Mouse (Mus musculus): Measurements from ENCODE around the gene Smad1. TPM values are rescaled to one million over a fixed set of nuclear protein-coding genes. Genes with fewer than 3 reads are reported as not detected.
A peak's percentile ranks its signal among the peaks of the same experiment; 100 is the strongest.

The Smad1 gene
- total and polyA plus RNA-seq, 2 experiments from 2014 or later = 49.1 to 77.2 TPM

DNA sequence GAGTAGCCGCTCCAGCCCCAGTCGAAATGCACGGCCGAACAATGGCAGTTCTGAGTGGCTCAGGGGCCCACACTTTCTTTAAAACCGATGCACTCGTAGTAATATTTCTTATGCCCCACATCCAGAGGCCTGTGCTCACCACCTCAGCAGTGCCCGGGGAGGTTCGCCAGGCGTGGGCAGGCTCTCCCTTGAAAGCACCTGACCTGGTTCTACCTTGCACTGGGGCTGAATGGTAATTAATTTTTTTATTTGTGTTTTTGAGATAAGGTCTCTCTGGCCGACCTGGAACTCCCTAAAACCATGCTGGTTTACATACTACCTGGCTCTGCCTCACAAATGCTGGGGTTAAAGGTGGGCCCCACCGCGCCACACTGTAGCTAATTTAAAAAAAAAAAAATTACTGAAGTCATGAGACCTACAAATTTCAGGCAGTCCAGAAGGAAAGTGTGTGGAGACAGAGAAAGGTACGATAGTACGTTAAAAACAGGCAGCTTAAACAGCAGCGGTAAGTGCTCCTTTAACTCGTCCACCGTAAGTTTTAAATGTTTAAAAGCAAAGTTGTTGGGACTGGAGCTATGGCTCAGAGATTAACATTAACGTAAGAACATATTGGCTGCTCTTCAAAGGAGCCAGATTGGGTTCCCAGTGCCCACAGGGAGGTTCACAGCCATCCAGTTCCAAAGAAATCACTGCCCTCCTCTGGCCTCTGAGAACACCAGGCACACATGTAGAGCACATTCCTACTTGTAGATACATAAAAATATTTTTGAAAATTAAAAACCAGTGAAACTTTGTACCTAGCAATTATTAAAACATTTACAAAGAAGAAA, 103.8 kb downstream of the Smad1 start:
- WGBS = 17% methylated on average over 18 of the region's 18 CpGs
- Histone ChIP-seq H3K27me3 (ENCODE audit: insufficient read depth, low read length) (no peaks in the 10 kb centered on the region), H3K36me3 (ENCODE audit: insufficient read depth, low read length) (no peaks in the 10 kb centered on the region), H3K9me3 (ENCODE audit: low read length) (no peaks in the 10 kb centered on the region), H3K4me2 (ENCODE audit: low read depth, low read length) (peak overlapping the region; percentile 67), H3K9ac (replicated peaks; ENCODE audit: low read length) (peak overlapping the region; percentile 83), H3K4me1 (ENCODE audit: insufficient read depth, low read length) (peaks cover 11% of the 10 kb centered on the region), H3K27ac (peak overlapping the region; percentile 96), H3K4me3 (ENCODE audit: low read length) (peak overlapping the region; percentile 64)
- DNase-seq (ENCODE audit: low spot score) (no peak), ATAC-seq (no peak)
- no peak; the same call in 1 of the 2 replicates for TF ChIP-seq CTCF (IDR thresholded peaks at IDR 0.05; ENCODE audit: low read depth)

DNA sequence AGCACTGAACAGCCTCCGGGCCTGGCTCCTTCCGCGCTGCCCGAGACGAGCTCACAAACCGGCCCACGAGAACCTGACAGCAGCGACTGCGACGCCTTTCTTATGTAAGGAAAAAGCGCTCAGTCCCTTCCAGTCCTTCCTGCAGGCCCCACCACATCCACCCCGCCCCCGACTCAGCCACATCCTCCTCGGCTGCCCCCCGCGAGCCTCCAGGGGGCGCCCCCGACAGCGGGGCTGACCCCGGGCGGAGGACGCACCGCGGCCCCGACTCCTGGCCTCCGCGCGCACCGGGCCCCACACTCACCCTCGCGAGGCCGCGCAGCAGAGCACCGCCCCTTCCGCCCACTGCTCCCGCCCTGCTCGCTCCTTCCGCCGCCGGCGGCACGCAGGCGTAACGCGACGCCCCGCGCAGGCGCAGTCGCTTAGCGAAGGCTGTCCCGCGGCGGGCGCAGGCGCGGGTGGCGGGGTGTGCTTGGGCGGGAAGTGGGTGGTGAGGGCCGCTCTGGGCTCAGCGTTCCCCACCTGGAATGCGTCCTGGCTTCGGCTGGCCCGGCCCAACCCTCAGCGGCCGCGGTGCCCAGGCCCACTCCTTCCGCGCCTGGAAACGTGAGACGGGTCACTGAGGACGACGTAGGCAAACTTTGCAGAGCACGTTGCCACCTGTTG, 104.6 kb downstream of the Smad1 start, which contains the start of gene Mmaa:
Mmaa (minus strand) TSS at position 328 of the 666 bp plus-strand sequence.
- Histone ChIP-seq H3K27ac (peak within 1 kb of the TSS; percentile 96), H3K27me3 (ENCODE audit: insufficient read depth, low read length) (no peaks in the 10 kb centered on the region), H3K9me3 (ENCODE audit: low read length) (no peaks in the 10 kb centered on the region), H3K4me1 (ENCODE audit: insufficient read depth, low read length) (peaks cover 11% of the 10 kb centered on the region), H3K9ac (replicated peaks; ENCODE audit: low read length) (peak within 1 kb of the TSS; percentile 83), H3K4me3 (ENCODE audit: low read length) (peak within 1 kb of the TSS; percentile 64), H3K4me2 (ENCODE audit: low read depth, low read length) (peak within 1 kb of the TSS; percentile 67), H3K36me3 (ENCODE audit: insufficient read depth, low read length) (no peaks in the 10 kb centered on the region)
- ATAC-seq = peak; percentile 99
- peak; percentile 99 for DNase-seq (ENCODE audit: low spot score)
- TF ChIP-seq CTCF (IDR thresholded peaks at IDR 0.05; ENCODE audit: low read depth) = peak; percentile 44; the same call in 1 of the 2 replicates
- under 1% methylated on average over 66 of the region's 74 CpGs for WGBS

DNA sequence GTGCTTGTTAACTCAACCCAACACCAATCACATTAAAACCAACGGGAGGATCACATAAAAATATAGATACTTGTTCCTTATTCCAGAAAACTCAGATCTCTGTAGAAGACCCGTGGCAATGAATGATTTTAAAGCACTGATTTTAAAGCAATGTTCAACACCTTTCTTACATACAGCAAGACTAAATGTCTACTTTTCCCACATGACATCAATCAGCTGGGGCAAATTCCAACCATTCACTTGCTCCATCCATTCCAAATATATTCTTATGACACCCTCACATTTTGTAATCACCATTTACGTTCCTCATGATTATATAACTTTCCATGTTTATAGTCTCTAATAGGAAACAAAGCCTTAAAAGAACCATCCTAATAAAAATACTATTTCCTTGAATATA, 105.5 kb downstream of the Smad1 start:
- TF ChIP-seq CTCF (IDR thresholded peaks at IDR 0.05; ENCODE audit: low read depth) = no peak

DNA sequence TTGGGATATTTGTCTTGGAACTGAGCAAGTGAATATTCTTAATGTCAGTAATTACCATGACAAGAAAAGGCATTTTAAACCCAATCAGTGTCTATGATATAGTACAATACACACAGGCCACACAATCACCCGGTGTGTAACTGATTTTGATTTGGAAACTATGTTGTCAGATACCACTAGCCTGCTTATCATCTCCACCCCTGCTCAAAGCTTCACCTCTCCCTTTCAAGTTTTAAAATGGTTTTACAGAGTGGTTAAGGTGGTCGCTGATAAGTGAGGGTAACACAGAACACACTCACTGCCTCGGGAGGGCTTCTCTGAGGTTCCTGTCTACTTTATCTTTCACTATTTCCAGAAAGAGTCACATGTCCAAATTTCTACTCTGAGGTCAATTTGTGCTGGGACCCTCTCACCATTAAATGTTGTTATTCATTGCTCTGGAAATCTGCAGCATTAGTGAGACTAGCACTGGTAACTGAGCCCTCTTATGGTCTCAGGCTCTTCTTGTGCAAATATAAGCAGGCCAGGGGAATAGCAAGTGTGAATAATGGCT, 106.5 kb downstream of the Smad1 start:
- 85% methylated on average over 3 of the region's 3 CpGs for WGBS
- 0 out of 2 replicates have a peak overlapping the region, but pooled peaks have one; percentile 41 for H3K27ac ChIP-seq

More for the DNA sequence above, 105.5 kb downstream of the Smad1 start:
- Histone ChIP-seq H3K9ac (replicated peaks; ENCODE audit: low read length) (peak overlapping the region; percentile 83), H3K4me3 (ENCODE audit: low read length) (peak overlapping the region; percentile 64), H3K9me3 (ENCODE audit: low read length) (no peaks in the 10 kb centered on the region), H3K4me1 (ENCODE audit: insufficient read depth, low read length) (peaks cover 11% of the 10 kb centered on the region), H3K36me3 (ENCODE audit: insufficient read depth, low read length) (no peaks in the 10 kb centered on the region), H3K4me2 (ENCODE audit: low read depth, low read length) (peak overlapping the region; percentile 67), H3K27ac (0 out of 2 replicates have a peak overlapping the region, but pooled peaks have one; percentile 41), H3K27me3 (ENCODE audit: insufficient read depth, low read length) (no peaks in the 10 kb centered on the region)
- DNase-seq (ENCODE audit: low spot score) (no peak), ATAC-seq (no peak)
- WGBS = 61% methylated on average over 3 of the region's 3 CpGs

DNA sequence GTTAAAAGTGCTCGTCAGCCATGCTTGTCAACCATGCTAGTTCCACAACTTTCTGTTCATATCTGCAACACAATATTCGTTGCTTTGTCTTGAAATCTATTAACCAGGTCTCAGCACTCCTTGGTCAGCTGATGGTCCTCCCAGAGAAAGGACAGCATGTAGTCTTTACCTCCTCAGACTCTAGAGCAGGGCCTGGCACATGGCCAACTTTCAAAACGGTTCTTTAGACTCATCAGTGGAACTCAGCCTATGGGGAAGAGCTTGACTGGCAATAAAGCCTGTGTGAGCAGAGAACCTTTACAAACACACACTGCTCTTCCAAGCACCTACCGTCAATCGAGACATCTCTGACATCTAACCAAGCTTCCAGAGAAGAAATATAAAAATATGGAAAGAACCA, 109.7 kb downstream of the Smad1 start:
- no peaks in the 10 kb centered on the region for H3K9me3 ChIP-seq (ENCODE audit: low read length)
- no peak overlapping the region for H3K27ac ChIP-seq
- no peak overlapping the region for H3K4me2 ChIP-seq (ENCODE audit: low read depth, low read length)
- H3K27me3 ChIP-seq (ENCODE audit: insufficient read depth, low read length) = no peaks in the 10 kb centered on the region
- 65% methylated on average over 5 of the region's 5 CpGs for WGBS
- no peak for TF ChIP-seq CTCF (IDR thresholded peaks at IDR 0.05; ENCODE audit: low read depth)
- ATAC-seq = no peak
- DNase-seq (ENCODE audit: low spot score) = peak; percentile 13
- H3K36me3 ChIP-seq (ENCODE audit: insufficient read depth, low read length) = no peaks in the 10 kb centered on the region
- no peak overlapping the region for H3K9ac ChIP-seq (replicated peaks; ENCODE audit: low read length)
- H3K4me3 ChIP-seq (ENCODE audit: low read length) = no peak overlapping the region
- H3K4me1 ChIP-seq (ENCODE audit: insufficient read depth, low read length) = peaks cover 11% of the 10 kb centered on the region

More for the DNA sequence above, 106.5 kb downstream of the Smad1 start:
- DNase-seq (ENCODE audit: low spot score) (no peak), ATAC-seq (no peak)
- no peaks in the 10 kb centered on the region for H3K27me3 ChIP-seq (ENCODE audit: insufficient read depth, low read length)
- H3K4me1 ChIP-seq (ENCODE audit: insufficient read depth, low read length) = peaks cover 11% of the 10 kb centered on the region
- TF ChIP-seq CTCF (IDR thresholded peaks at IDR 0.05; ENCODE audit: low read depth) = no peak
- H3K4me3 ChIP-seq (ENCODE audit: low read length) = no peak overlapping the region
- no peaks in the 10 kb centered on the region for H3K9me3 ChIP-seq (ENCODE audit: low read length)
- H3K9ac ChIP-seq (replicated peaks; ENCODE audit: low read length) = 0 out of 2 replicates have a peak overlapping the region, but pooled peaks have one; percentile 83
- H3K36me3 ChIP-seq (ENCODE audit: insufficient read depth, low read length) = no peaks in the 10 kb centered on the region
- H3K4me2 ChIP-seq (ENCODE audit: low read depth, low read length) = peak overlapping the region; percentile 67; the same call in 1 of the 2 replicates

DNA sequence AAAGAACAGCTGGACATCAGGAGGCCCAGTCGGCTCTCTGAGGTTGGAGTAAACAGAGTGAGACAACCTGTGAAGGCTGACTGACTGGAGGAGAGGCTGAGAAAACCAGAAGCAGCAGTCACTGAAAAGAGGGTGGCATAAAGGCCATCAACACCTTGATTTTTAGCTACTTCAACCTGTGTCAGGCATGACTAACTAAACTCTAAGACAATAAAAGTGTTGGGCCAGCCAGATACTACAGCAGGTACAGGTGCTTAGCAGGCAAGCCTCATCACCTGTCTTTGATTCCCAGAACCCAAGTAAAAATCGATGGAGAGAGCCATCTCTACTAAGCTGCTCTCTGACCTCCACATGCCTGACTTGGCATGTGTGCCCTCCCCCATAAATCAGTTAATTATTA, 110.6 kb downstream of the Smad1 start:
- no peaks in the 10 kb centered on the region for H3K9me3 ChIP-seq (ENCODE audit: low read length)
- H3K36me3 ChIP-seq (ENCODE audit: insufficient read depth, low read length) = no peaks in the 10 kb centered on the region
- no peaks in the 10 kb centered on the region for H3K27me3 ChIP-seq (ENCODE audit: insufficient read depth, low read length)
- H3K9ac ChIP-seq (replicated peaks; ENCODE audit: low read length) = no peak overlapping the region
- H3K4me2 ChIP-seq (ENCODE audit: low read depth, low read length) = no peak overlapping the region
- DNase-seq (ENCODE audit: low spot score) (no peak), ATAC-seq (no peak)
- no peak for TF ChIP-seq CTCF (IDR thresholded peaks at IDR 0.05; ENCODE audit: low read depth)
- no peak overlapping the region for H3K27ac ChIP-seq
- no peak overlapping the region for H3K4me3 ChIP-seq (ENCODE audit: low read length)
- 58% methylated on average over 2 of the region's 2 CpGs for WGBS
- H3K4me1 ChIP-seq (ENCODE audit: insufficient read depth, low read length) = peaks cover 10% of the 10 kb centered on the region

Other genes with a start within 250 kb of the Smad1 start
- not detected in 2 replicates for gene 1700011L22Rik, start 150.9 kb downstream of the Smad1 start, total RNA-seq (2014; rRNA removed)
- 0.25 TPM in 1 of 2 replicates, not detected in the other for gene 1700011L22Rik, start 150.9 kb downstream of the Smad1 start, polyA plus RNA-seq (2015; fragmentation: Nextera tagmentation; extraction: Ambion mirVana)
- gene Mmaa, start 104.6 kb downstream of the Smad1 start, total RNA-seq (2014; rRNA removed) = 6.8 and 7.9 TPM in 2 replicates
- 11.5 and 12.9 TPM in 2 replicates for gene Mmaa, start 104.6 kb downstream of the Smad1 start, polyA plus RNA-seq (2015; fragmentation: Nextera tagmentation; extraction: Ambion mirVana)
- 24.2 and 26.0 TPM in 2 replicates for gene Otud4, start 240.1 kb upstream of the Smad1 start, total RNA-seq (2014; rRNA removed)
- gene Otud4, start 240.1 kb upstream of the Smad1 start, polyA plus RNA-seq (2015; fragmentation: Nextera tagmentation; extraction: Ambion mirVana) = 6.1 TPM in 2 replicates